Comparison of ENCODE assay signal across 8 mouse cellular contexts in the genomic region with DNA sequence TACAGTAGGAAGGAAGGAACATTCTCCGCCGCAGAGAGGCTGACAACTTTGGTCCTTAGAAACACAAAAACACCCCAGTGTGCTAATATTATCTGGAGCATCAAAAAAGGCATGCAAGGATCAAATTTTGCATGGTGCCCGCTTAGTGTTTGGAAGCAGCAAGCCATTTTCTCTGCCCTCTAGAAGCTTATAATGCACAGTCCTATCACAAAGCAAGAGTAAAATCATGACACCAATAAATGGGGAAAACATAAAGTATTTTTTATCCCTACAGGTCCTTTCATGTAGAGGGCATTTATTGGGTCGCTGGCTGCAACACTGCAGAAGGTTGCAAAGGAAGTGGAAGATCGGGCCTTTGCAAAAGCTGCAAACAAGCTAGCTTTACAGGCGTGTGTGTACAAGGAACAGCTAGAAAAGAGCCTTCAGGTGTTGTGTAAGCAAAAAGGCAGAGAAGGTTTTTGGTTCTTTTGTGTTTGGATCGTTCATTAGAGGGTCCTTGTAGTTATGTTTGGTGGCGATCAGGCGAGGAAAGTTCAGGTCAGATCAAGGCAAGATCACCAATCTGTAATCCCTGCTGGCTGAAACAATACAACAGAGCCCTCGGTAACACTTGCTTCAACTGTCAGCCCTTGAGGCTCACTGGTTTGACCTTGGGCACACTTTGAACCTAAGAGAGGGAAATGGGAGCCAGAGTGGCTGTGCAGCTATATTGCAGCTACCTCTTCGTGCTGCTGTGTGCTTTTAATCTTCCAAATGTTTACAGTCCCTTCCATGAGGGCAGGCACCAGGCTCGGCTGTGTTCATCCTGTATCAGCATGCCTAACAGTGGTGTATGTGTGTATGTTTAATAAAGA. TPM values are rescaled to one million over a fixed set of nuclear protein-coding genes. Genes with fewer than 3 reads are reported as not detected.
DNase-seq lines count a peak whose midpoint lies in the region; ATAC-seq and TF ChIP-seq lines count a peak whose summit lies in the region.

No protein-coding gene starts in this region.

- H3K9ac ChIP-seq in liver, adult 2 months (ENCODE audit: low read depth, low read length): peak overlapping the region; percentile 98
- H3K9ac ChIP-seq in heart, postnatal 0 days (replicated peaks; ENCODE audit: low read depth, low read length): peak overlapping the region; percentile 91
- H3K9ac ChIP-seq in liver, embryonic 14.5 days (replicated peaks): no peak overlapping the region
- H3K9ac ChIP-seq in stomach, postnatal 0 days (ENCODE audit: low read length): peak overlapping the region; percentile 93

- H3K27me3 ChIP-seq in liver, adult 2 months (ENCODE audit: control insufficient read depth, insufficient read depth, low read length): no peaks in the 10 kb centered on the region
- H3K27me3 ChIP-seq in heart, postnatal 0 days (ENCODE audit: control insufficient read depth, insufficient read depth, low read length): no peaks in the 10 kb centered on the region
- H3K27me3 ChIP-seq in liver, embryonic 14.5 days (ENCODE audit: control insufficient read depth, insufficient read depth, low read length): peaks cover 24% of the 10 kb centered on the region
- no peaks in the 10 kb centered on the region for H3K27me3 ChIP-seq in stomach, postnatal 0 days (ENCODE audit: control insufficient read depth, insufficient read depth, low read length)

- no peak for TF ChIP-seq CTCF in liver, adult 2 months (IDR thresholded peaks at IDR 0.05; ENCODE audit: low read depth, low read length)
- TF ChIP-seq CTCF in heart, postnatal 0 days (IDR thresholded peaks at IDR 0.05; ENCODE audit: low read depth): no peak
- TF ChIP-seq CTCF in liver, embryonic 14.5 days (IDR thresholded peaks at IDR 0.05; ENCODE audit: low read depth): no peak
- TF ChIP-seq CTCF in stomach, postnatal 0 days (IDR thresholded peaks at IDR 0.05; ENCODE audit: low read depth): no peak

- no peak for TF ChIP-seq EP300 in heart, postnatal 0 days (IDR thresholded peaks at IDR 0.05; ENCODE audit: low read depth)
- TF ChIP-seq EP300 in liver, embryonic 14.5 days (IDR thresholded peaks at IDR 0.05; ENCODE audit: low read depth): no peak
- TF ChIP-seq EP300 in stomach, postnatal 0 days (optimal IDR thresholded peaks at IDR 0.05): no peak

- peak overlapping the region; percentile 74 for H3K4me2 ChIP-seq in heart, postnatal 0 days (ENCODE audit: low read depth, low read length)
- H3K4me2 ChIP-seq in liver, embryonic 14.5 days (ENCODE audit: low read depth): peak overlapping the region; percentile 61
- H3K4me2 ChIP-seq in stomach, postnatal 0 days (replicated peaks; ENCODE audit: low read depth): peak overlapping the region; percentile 71

- peaks cover 29% of the 10 kb centered on the region for H3K4me1 ChIP-seq in liver, adult 2 months (ENCODE audit: control insufficient read depth, insufficient read depth, low read length)
- H3K4me1 ChIP-seq in heart, postnatal 0 days (ENCODE audit: control insufficient read depth, insufficient read depth): peaks cover 32% of the 10 kb centered on the region
- peaks cover 0 to 7% of the 10 kb centered on the region in 2 experiments; a peak in 2 of 4 replicates for H3K4me1 ChIP-seq in liver, embryonic 14.5 days (replicated peaks; ENCODE audit: control insufficient read depth in 2 of 2, insufficient read depth in 2 of 2, low read length in 1 of 2)
- peaks cover 5% of the 10 kb centered on the region for H3K4me1 ChIP-seq in stomach, postnatal 0 days (replicated peaks; ENCODE audit: control insufficient read depth, insufficient read depth)

- H3K9me3 ChIP-seq in heart, postnatal 0 days (replicated peaks; ENCODE audit: control insufficient read depth, low read length): no peaks in the 10 kb centered on the region
- no peaks in the 10 kb centered on the region for H3K9me3 ChIP-seq in liver, embryonic 14.5 days (ENCODE audit: control insufficient read depth, low read length)
- H3K9me3 ChIP-seq in stomach, postnatal 0 days (ENCODE audit: control insufficient read depth, low read length): no peaks in the 10 kb centered on the region

- TF ChIP-seq POLR2A in liver, adult 2 months (IDR thresholded peaks at IDR 0.05; ENCODE audit: extremely low read depth, insufficient read depth, low read length): no peak

- H3K27ac ChIP-seq in liver, adult 2 months (replicated peaks; ENCODE audit: insufficient read depth, low read depth, low read length): peak overlapping the region; percentile 49
- peak overlapping the region; percentile 98 for H3K27ac ChIP-seq in heart, postnatal 0 days (ENCODE audit: low read depth)
- H3K27ac ChIP-seq in liver, embryonic 14.5 days: no peak overlapping the region
- peak overlapping the region; percentile 98 for H3K27ac ChIP-seq in stomach, postnatal 0 days (replicated peaks)

- peak; percentile 56 for DNase-seq in liver, adult 2 months (ENCODE audit: extremely low read depth, low read depth, low spot score)
- no peak for DNase-seq in liver
- DNase-seq in cerebellum, adult 18-20 months: peak; percentile 26 to 47
- no peak for DNase-seq in heart, postnatal 0 days (ENCODE audit: low spot score)
- DNase-seq in liver, embryonic 14.5 days (ENCODE audit: low read depth in 3 of 3, low spot score in 3 of 3): no peak
- DNase-seq in stomach, postnatal 0 days (ENCODE audit: low spot score): peak; percentile 28
- no peak for DNase-seq in right cerebral cortex, postnatal 14 days
- no peak for DNase-seq in right cerebral cortex, postnatal 4 days

- peak overlapping the region; percentile 92 for H3K4me3 ChIP-seq in liver, adult 2 months (ENCODE audit: insufficient read depth, low read depth, low read length)
- peak overlapping the region; percentile 88 for H3K4me3 ChIP-seq in heart, postnatal 0 days (ENCODE audit: low read depth, low read length)
- H3K4me3 ChIP-seq in liver, embryonic 14.5 days (ENCODE audit: insufficient read depth in 1 of 2, low read depth in 2 of 2, low read length in 2 of 2): peak overlapping the region; percentile 54 to 70; a peak in 3 of 4 replicates
- H3K4me3 ChIP-seq in stomach, postnatal 0 days (ENCODE audit: low read depth, low read length): peak overlapping the region; percentile 89

- H3K79me2 ChIP-seq in liver, adult 2 months (ENCODE audit: control insufficient read depth, insufficient read depth, low read length): peaks cover 23% of the 10 kb centered on the region

- H3K36me3 ChIP-seq in liver, adult 2 months (ENCODE audit: control insufficient read depth, insufficient read depth, low read length): no peaks in the 10 kb centered on the region
- no peaks in the 10 kb centered on the region for H3K36me3 ChIP-seq in heart, postnatal 0 days (replicated peaks; ENCODE audit: control insufficient read depth, insufficient read depth, low read length)
- H3K36me3 ChIP-seq in liver, embryonic 14.5 days (replicated peaks; ENCODE audit: control insufficient read depth, insufficient read depth, low read depth): no peaks in the 10 kb centered on the region
- no peaks in the 10 kb centered on the region for H3K36me3 ChIP-seq in stomach, postnatal 0 days (ENCODE audit: control insufficient read depth, insufficient read depth, low read length)

- WGBS in liver, adult 2 months: 3% methylated on average over 12 of the region's 12 CpGs
- WGBS in heart, postnatal 0 days: 7% methylated on average over 12 of the region's 12 CpGs
- WGBS in liver, embryonic 14.5 days (ENCODE audit: insufficient replicate concordance): 16% methylated on average over 12 of the region's 12 CpGs
- WGBS in stomach, postnatal 0 days: 7% methylated on average over 12 of the region's 12 CpGs

- ATAC-seq in heart, postnatal 0 days (ENCODE audit: insufficient read depth, low read depth): no peak
- no peak for ATAC-seq in liver, embryonic 14.5 days (ENCODE audit: insufficient read depth)
- peak; percentile 22; the same call in 1 of the 2 replicates for ATAC-seq in stomach, postnatal 0 days (ENCODE audit: low FRiP score, low TSS enrichment)

RNA-seq across cellular contexts. Expression of a gene that starts 1.0 kb away (rescaled TPM):
- total RNA-seq in liver, adult 2 months (2014; rRNA removed): 1,501 and 1,754 TPM in 2 replicates
- 105 and 134 TPM in 2 replicates for polyA plus RNA-seq in liver, adult 2 months (2012; rRNA removed)
- 0.92 and 1.2 TPM in 2 replicates for total RNA-seq in heart, postnatal 0 days (2014; rRNA removed; ENCODE audit: low replicate concordance)
- 4.3 and 6.4 TPM in 2 replicates for polyA plus RNA-seq in heart, postnatal 0 days (2015; fragmentation: Nextera tagmentation; extraction: Ambion mirVana)
- 1.1 TPM in 2 replicates for polyA plus RNA-seq in liver, embryonic 14.5 days (2012; rRNA removed)
- 1.1 and 1.4 TPM in 2 replicates for polyA plus RNA-seq in liver, embryonic 14.5 days (2014; fragmentation: Nextera tagmentation; extraction: Ambion mirVana)
- 5.2 and 6.1 TPM in 2 replicates for polyA plus RNA-seq in stomach, postnatal 0 days (2015; fragmentation: Nextera tagmentation; extraction: Ambion mirVana)

RNA-seq across cellular contexts. Expression of a gene that starts 1.1 kb away (rescaled TPM):
- total RNA-seq in liver, adult 2 months (2014; rRNA removed): 8.4 and 9.0 TPM in 2 replicates
- polyA plus RNA-seq in liver, adult 2 months (2012; rRNA removed): 4.3 and 5.7 TPM in 2 replicates
- total RNA-seq in heart, postnatal 0 days (2014; rRNA removed; ENCODE audit: low replicate concordance): 13.5 and 20.9 TPM in 2 replicates
- 5.0 and 5.9 TPM in 2 replicates for polyA plus RNA-seq in heart, postnatal 0 days (2015; fragmentation: Nextera tagmentation; extraction: Ambion mirVana)
- 3.0 and 3.3 TPM in 2 replicates for polyA plus RNA-seq in liver, embryonic 14.5 days (2012; rRNA removed)
- polyA plus RNA-seq in liver, embryonic 14.5 days (2014; fragmentation: Nextera tagmentation; extraction: Ambion mirVana): 2.0 and 2.7 TPM in 2 replicates
- polyA plus RNA-seq in stomach, postnatal 0 days (2015; fragmentation: Nextera tagmentation; extraction: Ambion mirVana): 5.0 and 5.1 TPM in 2 replicates

Comparison
In these comparisons a context has a peak if more than half of its experiments do, and no peak if none do; other contexts are left out.
1. DNase-seq: peak in liver, adult 2 months (single experiment), cerebellum, adult 18-20 months (2 of 2) and stomach, postnatal 0 days (single experiment); none in liver (single experiment), heart, postnatal 0 days (single experiment), liver, embryonic 14.5 days (0 of 3), right cerebral cortex, postnatal 14 days (single experiment) and right cerebral cortex, postnatal 4 days (single experiment).
2. RNA of a gene that starts 1.0 kb away (polyA plus RNA-seq): 105 to 134 TPM in liver, adult 2 months; 5.2 to 6.1 TPM in stomach, postnatal 0 days, 4.3 to 6.4 TPM in heart, postnatal 0 days and 1.1 to 1.4 TPM in liver, embryonic 14.5 days; every median in the first group is over 10 times any median in the second.
3. Peak in every context shown above with its lines, with median percentiles within 50 percentile points of each other: H3K4me3 ChIP-seq and H3K4me2 ChIP-seq.